Mouse (Mus musculus): ENCODE measurements around the gene Ptprt. TPM values are rescaled to one million over a fixed set of nuclear protein-coding genes. Genes with fewer than 3 reads are reported as not detected.

Gene Ptprt
- total RNA-seq, 2 experiments from 2014 or later: not detected

GRCm38 (mm10) chr2:161480445-161480844 lies 1180.5 kb downstream of the Ptprt start:
- no peak for ATAC-seq (replicated peaks; ENCODE audit: poor library complexity, severe bottlenecking)
